8 mouse cellular contexts compared by ENCODE assay signal in the genomic region with DNA sequence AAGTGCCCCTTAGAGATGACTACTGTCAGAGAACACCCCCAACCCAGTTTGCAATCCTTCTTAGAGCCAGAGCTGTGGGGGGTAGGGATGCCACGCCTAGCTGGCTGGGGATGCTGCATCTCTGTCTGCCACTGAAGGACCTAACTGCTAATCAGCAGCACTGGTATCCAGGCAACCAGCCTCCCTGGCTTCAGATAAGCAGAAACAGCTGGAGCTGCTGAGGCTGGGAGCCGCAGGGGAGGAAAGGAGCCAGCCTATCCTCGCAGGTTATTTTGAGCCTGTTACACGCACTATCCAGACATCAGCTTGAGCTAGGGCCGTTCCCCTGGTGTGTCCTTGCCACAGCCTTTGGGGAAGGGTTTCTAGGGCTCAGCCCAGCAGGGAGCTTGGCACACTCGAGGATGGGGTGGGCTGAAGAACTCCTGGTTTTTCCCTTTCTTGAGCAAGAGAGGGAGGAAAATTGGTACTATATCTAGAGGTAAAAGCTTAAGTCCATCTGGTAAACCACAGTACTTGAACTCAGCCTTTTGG.
A peak's percentile ranks its signal among the peaks of the same experiment; 100 is the strongest.
DNase-seq lines count a peak whose midpoint lies in the region; ATAC-seq and TF ChIP-seq lines count a peak whose summit lies in the region.

No protein-coding gene starts in this region.

- no peaks in the 10 kb centered on the region for H3K9me3 ChIP-seq in ES-Bruce4 (replicated peaks; ENCODE audit: control insufficient read depth, insufficient read depth, low read length, poor library complexity, severe bottlenecking)
- H3K9me3 ChIP-seq in embryonic facial prominence, embryonic 15.5 days (replicated peaks): no peaks in the 10 kb centered on the region
- no peaks in the 10 kb centered on the region for H3K9me3 ChIP-seq in heart, embryonic 11.5 days (replicated peaks; ENCODE audit: control insufficient read depth, low read length)

- TF ChIP-seq POLR2A in ES-Bruce4 (IDR thresholded peaks at IDR 0.05; ENCODE audit: insufficient read depth, low read length) (no peak), myocyte (IDR thresholded peaks at IDR 0.05; ENCODE audit: insufficient read length, low read depth) (no peak)

- 0 out of 2 replicates have a peak overlapping the region, but pooled peaks have one; percentile 10 for H3K4me2 ChIP-seq in embryonic facial prominence, embryonic 15.5 days (replicated peaks)
- H3K4me2 ChIP-seq in heart, embryonic 11.5 days: peak overlapping the region; percentile 37
- peak overlapping the region; percentile 35 for H3K4me2 ChIP-seq in myocyte (ENCODE audit: low read depth)

- 7% methylated on average over 6 of the region's 6 CpGs for WGBS in embryonic facial prominence, embryonic 15.5 days
- WGBS in heart, embryonic 11.5 days (ENCODE audit: insufficient replicate concordance): under 1% methylated on average over 6 of the region's 6 CpGs

- peaks cover 19% of the 10 kb centered on the region for H3K4me1 ChIP-seq in ES-Bruce4 (ENCODE audit: control insufficient read depth, insufficient read depth, low read length)
- peaks cover 40% of the 10 kb centered on the region for H3K4me1 ChIP-seq in embryonic facial prominence, embryonic 15.5 days
- H3K4me1 ChIP-seq in heart, embryonic 11.5 days (ENCODE audit: control insufficient read depth, insufficient read depth, low read length): peaks cover 42% of the 10 kb centered on the region

- H3ac ChIP-seq in myocyte (ENCODE audit: control insufficient read depth, insufficient read length): no peak overlapping the region

- TF ChIP-seq EP300 in ES-Bruce4 (IDR thresholded peaks at IDR 0.05; ENCODE audit: insufficient read depth, low read depth, low read length): peak; percentile 78; the same call in 1 of the 2 replicates

- no peaks in the 10 kb centered on the region for H3K36me3 ChIP-seq in ES-Bruce4 (ENCODE audit: control insufficient read depth, insufficient read depth, low read length, poor library complexity, severe bottlenecking)
- H3K36me3 ChIP-seq in embryonic facial prominence, embryonic 15.5 days: no peaks in the 10 kb centered on the region
- no peaks in the 10 kb centered on the region for H3K36me3 ChIP-seq in heart, embryonic 11.5 days (ENCODE audit: control insufficient read depth, insufficient read depth, low read length)
- no peaks in the 10 kb centered on the region for H3K36me3 ChIP-seq in myocyte (ENCODE audit: control insufficient read depth, insufficient read depth)

- peak overlapping the region; percentile 90 for H3K27ac ChIP-seq in ES-Bruce4 (ENCODE audit: insufficient read depth, low read length)
- peak overlapping the region; percentile 80 for H3K27ac ChIP-seq in embryonic facial prominence, embryonic 15.5 days (replicated peaks)
- peak overlapping the region; percentile 96 for H3K27ac ChIP-seq in heart, embryonic 11.5 days (ENCODE audit: low read depth, low read length)

- H3K79me2 ChIP-seq in myocyte (ENCODE audit: control insufficient read depth, insufficient read depth): no peaks in the 10 kb centered on the region

- ATAC-seq in embryonic facial prominence, embryonic 15.5 days (ENCODE audit: insufficient number of reproducible peaks, low FRiP score, low TSS enrichment, low read depth): peak; percentile 83
- ATAC-seq in heart, embryonic 11.5 days (replicated peaks; ENCODE audit: insufficient number of reproducible peaks, low FRiP score, low TSS enrichment): peak; percentile 50; the same call in 1 of the 2 replicates

- H3K27me3 ChIP-seq in ES-Bruce4 (ENCODE audit: control insufficient read depth, insufficient read depth, low read length, poor library complexity, severe bottlenecking): no peaks in the 10 kb centered on the region
- no peaks in the 10 kb centered on the region for H3K27me3 ChIP-seq in embryonic facial prominence, embryonic 15.5 days
- H3K27me3 ChIP-seq in heart, embryonic 11.5 days (ENCODE audit: control insufficient read depth, insufficient read depth, low read length): no peaks in the 10 kb centered on the region
- H3K27me3 ChIP-seq in myocyte (ENCODE audit: control insufficient read depth, insufficient read depth, insufficient read length): no peaks in the 10 kb centered on the region

- DNase-seq in adrenal gland, adult 2 months: peak; percentile 70
- no peak for DNase-seq in adrenal gland, adult 8-10 months
- DNase-seq in left cerebral cortex, postnatal 14 days (ENCODE audit: low spot score in 2 of 2): peak; percentile 79 to 93
- no peak for DNase-seq in urinary bladder, postnatal 10 days (ENCODE audit: low spot score)

- no peak overlapping the region for H3K4me3 ChIP-seq in ES-Bruce4 (ENCODE audit: low read depth, low read length)
- H3K4me3 ChIP-seq in embryonic facial prominence, embryonic 15.5 days (replicated peaks): no peak overlapping the region
- H3K4me3 ChIP-seq in heart, embryonic 11.5 days (ENCODE audit: low read depth, low read length): no peak overlapping the region
- H3K4me3 ChIP-seq in myocyte: no peak overlapping the region

- TF ChIP-seq CTCF in ES-Bruce4 (IDR thresholded peaks at IDR 0.05; ENCODE audit: low read depth, low read length): no peak

- intact Hi-C loops in left cerebral cortex, postnatal 14 days (cut with DNase I): no loop called here

- no peak overlapping the region for H3K9ac ChIP-seq in ES-Bruce4 (ENCODE audit: low read depth, poor library complexity, severe bottlenecking)
- H3K9ac ChIP-seq in embryonic facial prominence, embryonic 15.5 days: no peak overlapping the region
- 0 out of 2 replicates have a peak overlapping the region, but pooled peaks have one; percentile 23 for H3K9ac ChIP-seq in heart, embryonic 11.5 days (ENCODE audit: low read depth, low read length)

TF ChIP-seq in myocyte, 11 proteins besides CTCF, POLR2A, EP300 and RAD21:
- TF ChIP-seq MYOG (IDR thresholded peaks at IDR 0.05; ENCODE audit: control insufficient read depth in 1 of 3, insufficient read depth in 1 of 3, insufficient read length in 2 of 3, low read depth in 2 of 3) (peak; percentile 35 to 79 (median 45)), SRF (IDR thresholded peaks at IDR 0.05; ENCODE audit: control insufficient read depth, insufficient read length, low read depth) (no peak), MYOD1 (IDR thresholded peaks at IDR 0.05; ENCODE audit: control insufficient read depth in 1 of 3, insufficient read length in 2 of 3, low read depth in 2 of 3) (peak; percentile 90 to 96 (median 95)), TCF3 (IDR thresholded peaks at IDR 0.05; ENCODE audit: insufficient read length, low read depth) (no peak)

Comparison
In these comparisons a context has a peak if more than half of its experiments do, and no peak if none do; other contexts are left out.
1. DNase-seq: peak in adrenal gland, adult 2 months (single experiment) and left cerebral cortex, postnatal 14 days (2 of 2); none in adrenal gland, adult 8-10 months (single experiment) and urinary bladder, postnatal 10 days (single experiment).
2. Peak in every context shown above with its lines, with median percentiles within 50 percentile points of each other: H3K27ac ChIP-seq and H3K4me2 ChIP-seq.